ENCODE assay signal across 17 mouse cellular contexts in the genomic region with DNA sequence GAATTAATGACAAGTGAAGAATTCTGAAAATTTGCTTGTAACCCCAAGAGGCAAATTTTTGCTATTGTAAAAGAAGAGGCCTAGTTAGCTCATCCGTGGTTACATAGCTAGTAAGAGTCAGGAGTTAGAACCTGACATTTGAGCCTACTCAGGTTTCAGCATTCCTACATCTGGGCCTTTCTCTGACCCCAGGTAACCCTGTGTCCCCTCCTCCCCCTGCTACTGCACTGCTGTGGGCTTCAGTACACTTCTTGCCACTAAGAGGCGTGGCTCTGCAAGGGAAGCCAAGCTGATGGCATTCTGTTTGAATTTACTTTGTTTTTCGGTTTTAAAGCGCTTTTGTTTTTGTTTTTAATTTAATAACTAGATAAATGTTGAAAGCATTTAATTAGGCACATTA.
DNase-seq lines count a peak whose midpoint lies in the region; ATAC-seq and TF ChIP-seq lines count a peak whose summit lies in the region.
"Had no signal": no experiment of that assay in that cellular context is flagged by ENCODE, and none has a peak within 500 bp of the region (broad histone marks: within the 10 kb centered on the region; RNA-seq: fewer than 3 reads in every experiment).

No protein-coding gene starts in this region.

- WGBS in embryonic facial prominence, embryonic 14.5 days, result 41% methylated on average over 4 of the region's 4 CpGs

- peaks cover 3 to 12% of the 10 kb centered on the region in 2 experiments for H3K36me3 ChIP-seq in MEL (ENCODE audit: control insufficient read depth in 1 of 2, insufficient read depth in 2 of 2, low read length in 2 of 2)
- peaks cover 5% of the 10 kb centered on the region; the same call in 1 of the 2 replicates for H3K36me3 ChIP-seq in embryonic facial prominence, embryonic 14.5 days (ENCODE audit: control insufficient read depth, insufficient read depth, low read length)
- H3K36me3 ChIP-seq: liver, embryonic 13.5 days had no signal

- H3K4me1 ChIP-seq in MEL (ENCODE audit: control insufficient read depth in 1 of 2, insufficient read depth in 2 of 2, low read length in 2 of 2), result peaks cover 4 to 12% of the 10 kb centered on the region in 2 experiments
- H3K4me1 ChIP-seq in embryonic facial prominence, embryonic 14.5 days (ENCODE audit: control insufficient read depth, insufficient read depth, low read length), result peaks cover 22% of the 10 kb centered on the region

- H3K9me3 ChIP-seq in MEL (replicated peaks; ENCODE audit: insufficient read depth, low read length), result no peaks in the 10 kb centered on the region
- H3K9me3 ChIP-seq in embryonic facial prominence, embryonic 14.5 days (ENCODE audit: control insufficient read depth, low read length), result no peaks in the 10 kb centered on the region
- H3K9me3 ChIP-seq: embryonic facial prominence, embryonic 12.5 days; liver, embryonic 13.5 days had no signal

- TF ChIP-seq POLR2A in MEL (IDR thresholded peaks at IDR 0.05; ENCODE audit: control insufficient read depth in 1 of 2, insufficient read depth in 1 of 2, low read depth in 1 of 2, low read length in 2 of 2, poor library complexity in 1 of 2), result no peak

- no peak for ATAC-seq in embryonic facial prominence, embryonic 14.5 days (ENCODE audit: low read depth)

- DNase-seq in 3T3-L1 (ENCODE audit: low read depth, low spot score) (peak; percentile 60), MEL (ENCODE audit: low read depth, low spot score) (peak; percentile 17)
- peak; percentile 25 for DNase-seq in embryonic facial prominence, embryonic 14.5 days (ENCODE audit: low spot score)
- peak; percentile 54 for DNase-seq in kidney, postnatal 10 days
- DNase-seq in right cerebral cortex, adult 2 months (ENCODE audit: low spot score in 2 of 2), result no peak
- DNase-seq in heart, postnatal 36 days, result no peak
- no peak for DNase-seq in ovary, postnatal 10 days (ENCODE audit: low spot score)
- DNase-seq: adrenal gland, postnatal 10 days; cerebellum, adult 8-10 months; layer of hippocampus, adult 9-11 months; liver, embryonic 13.5 days; lung, postnatal 10 days; right cerebral cortex, postnatal 4 days had no signal

- no peak overlapping the region for H3K27ac ChIP-seq in MEL (ENCODE audit: control insufficient read depth, low read depth, low read length)
- H3K27ac ChIP-seq in embryonic facial prominence, embryonic 14.5 days (replicated peaks; ENCODE audit: low read depth, low read length), result no peak overlapping the region
- H3K27ac ChIP-seq: liver, embryonic 13.5 days had no signal

- intact Hi-C loops in heart, postnatal 36 days (cut with DNase I), result no loop called here

- H3K79me2 ChIP-seq in MEL (ENCODE audit: control insufficient read depth, insufficient read depth, low read length, poor library complexity), result no peaks in the 10 kb centered on the region

- no peak for TF ChIP-seq EP300 in MEL (IDR thresholded peaks at IDR 0.05; ENCODE audit: low read depth in 1 of 2, low read length in 2 of 2)

- TF ChIP-seq RAD21 in MEL (IDR thresholded peaks at IDR 0.05; ENCODE audit: low read depth, low read length), result no peak

- no peak overlapping the region for H3K4me3 ChIP-seq in MEL (ENCODE audit: control insufficient read depth in 1 of 2, insufficient read depth in 1 of 2, low read depth in 2 of 2, low read length in 2 of 2)
- H3K4me3 ChIP-seq in embryonic facial prominence, embryonic 14.5 days (ENCODE audit: low read depth, low read length), result no peak overlapping the region
- H3K4me3 ChIP-seq: embryonic facial prominence, embryonic 12.5 days; liver, embryonic 13.5 days; myocyte had no signal

- H3K27me3 ChIP-seq in MEL (ENCODE audit: control insufficient read depth in 1 of 2, insufficient read depth in 2 of 2, low read length in 2 of 2), result no peaks in the 10 kb centered on the region
- no peaks in the 10 kb centered on the region for H3K27me3 ChIP-seq in embryonic facial prominence, embryonic 14.5 days (replicated peaks; ENCODE audit: control insufficient read depth, insufficient read depth, low read length)
- H3K27me3 ChIP-seq: CH12.LX; embryonic facial prominence, embryonic 12.5 days; liver, embryonic 13.5 days had no signal

- no peak for TF ChIP-seq CTCF in MEL (IDR thresholded peaks at IDR 0.05 in 2 of 3, conservative IDR thresholded peaks at IDR 0.05 in 1 of 3; ENCODE audit: control insufficient read depth in 1 of 3, insufficient read depth in 1 of 3, low read depth in 2 of 3, low read length in 3 of 3, poor library complexity in 1 of 3, severe bottlenecking in 1 of 3)

- no peak overlapping the region for H3K9ac ChIP-seq in MEL (ENCODE audit: control insufficient read depth, low read depth, low read length, poor library complexity, severe bottlenecking)
- H3K9ac ChIP-seq in embryonic facial prominence, embryonic 14.5 days (ENCODE audit: low read depth, low read length), result no peak overlapping the region
- H3K9ac ChIP-seq: embryonic facial prominence, embryonic 12.5 days; liver, embryonic 13.5 days had no signal

- no peak overlapping the region for H3K4me2 ChIP-seq in embryonic facial prominence, embryonic 14.5 days (ENCODE audit: low read depth, low read length)
- H3K4me2 ChIP-seq: embryonic facial prominence, embryonic 12.5 days; liver, embryonic 13.5 days; midbrain, embryonic 11.5 days had no signal

TF ChIP-seq in MEL, 35 proteins besides CTCF, POLR2A, EP300 and RAD21:
- TF ChIP-seq MAX (IDR thresholded peaks at IDR 0.05; ENCODE audit: low read length) (no peak), MYB (IDR thresholded peaks at IDR 0.05; ENCODE audit: low read depth, low read length) (no peak), JUND (IDR thresholded peaks at IDR 0.05; ENCODE audit: low read depth, low read length) (no peak), CHD2 (IDR thresholded peaks at IDR 0.05; ENCODE audit: low read length) (no peak), KAT2A (conservative IDR thresholded peaks at IDR 0.05; ENCODE audit: low read depth, low read length) (no peak), ZNF384 (IDR thresholded peaks at IDR 0.05; ENCODE audit: low read depth, low read length) (no peak), POLR2AphosphoS5 (IDR thresholded peaks at IDR 0.05; ENCODE audit: borderline replicate concordance, low read depth, low read length) (no peak), GABPA (IDR thresholded peaks at IDR 0.05; ENCODE audit: low read depth, low read length) (no peak), USF2 (IDR thresholded peaks at IDR 0.05; ENCODE audit: borderline replicate concordance in 1 of 2, insufficient read depth in 1 of 2, low read depth in 1 of 2, low read length in 2 of 2) (no peak), ELF1 (IDR thresholded peaks at IDR 0.05; ENCODE audit: low read depth, low read length) (no peak), BHLHE40 (IDR thresholded peaks at IDR 0.05; ENCODE audit: borderline replicate concordance, low read depth, low read length) (no peak), RCOR1 (IDR thresholded peaks at IDR 0.05; ENCODE audit: low read depth, low read length) (no peak)
TF ChIP-seq in MEL: peak in this region for 0.

Comparison
In these comparisons a context has a peak if more than half of its experiments do, and no peak if none do; other contexts are left out.
1. DNase-seq: peak in 3T3-L1 (single experiment), MEL (single experiment), embryonic facial prominence, embryonic 14.5 days (single experiment) and kidney, postnatal 10 days (single experiment); none in right cerebral cortex, adult 2 months (0 of 2), heart, postnatal 36 days (0 of 2) and ovary, postnatal 10 days (single experiment).